Mouse (Mus musculus) forebrain, embryonic 13.5 days (tissue): ENCODE measurements at regions not wholly inside any gene's neighbourhood (a gene's known extent, or its start where the extent isn't known, plus 50 kb on each side); places are given as distances from the start of the nearest gene placed in this dataset.

Experiments
- ATAC-seq: fragments of 200-750 bp; cut with Nextera tagmentation; 2 replicates; pipeline ENCODE4 v1.8.0; 2017
- H3K27ac ChIP-seq: fragments of 300-500 bp; sonication (generic); 2 replicates; pipeline ENCODE4 v1.5.1; 2015; ENCODE audit warnings: inconsistent platforms, mild to moderate bottlenecking, moderate library complexity
- H3K27me3 ChIP-seq: fragments of 300-500 bp; sonication (generic); 2 replicates; pipeline ENCODE4 v1.6.1; 2015; ENCODE audit warnings: mild to moderate bottlenecking, inconsistent platforms
- H3K36me3 ChIP-seq: fragments of 300-500 bp; sonication (generic); 2 replicates; pipeline ENCODE4 v1.6.1; 2015; ENCODE audit warnings: mild to moderate bottlenecking, inconsistent platforms; ENCODE audit not compliant: poor library complexity, severe bottlenecking
- H3K4me1 ChIP-seq: fragments of 300-500 bp; sonication (generic); 2 replicates; pipeline ENCODE4 v1.6.1; 2015; ENCODE audit warnings: inconsistent platforms
- H3K4me2 ChIP-seq: fragments of 300-500 bp; sonication (generic); 2 replicates; pipeline ENCODE4 v1.6.1; 2015; ENCODE audit warnings: inconsistent platforms, mild to moderate bottlenecking, moderate library complexity
- H3K4me3 ChIP-seq: fragments of 300-500 bp; sonication (generic); 2 replicates; pipeline ENCODE4 v1.5.1; 2015; ENCODE audit warnings: mild to moderate bottlenecking, inconsistent platforms
- H3K9ac ChIP-seq: fragments of 300-500 bp; sonication (generic); 2 replicates; pipeline ENCODE4 v1.6.1; 2015; ENCODE audit warnings: mild to moderate bottlenecking, inconsistent platforms
- H3K9me3 ChIP-seq: fragments of 300-500 bp; sonication (generic); replicated peaks from 2 replicates; pipeline ENCODE4 v1.6.1; 2016; ENCODE audit warnings: inconsistent platforms
- WGBS: fragments of 180-500 bp; shearing (Covaris S2); methylation state at CpG from one replicate; pipeline ENCODE4 v1.1.7; 2015; 5-methylcytosine and 5-hydroxymethylcytosine counted together

DNA sequence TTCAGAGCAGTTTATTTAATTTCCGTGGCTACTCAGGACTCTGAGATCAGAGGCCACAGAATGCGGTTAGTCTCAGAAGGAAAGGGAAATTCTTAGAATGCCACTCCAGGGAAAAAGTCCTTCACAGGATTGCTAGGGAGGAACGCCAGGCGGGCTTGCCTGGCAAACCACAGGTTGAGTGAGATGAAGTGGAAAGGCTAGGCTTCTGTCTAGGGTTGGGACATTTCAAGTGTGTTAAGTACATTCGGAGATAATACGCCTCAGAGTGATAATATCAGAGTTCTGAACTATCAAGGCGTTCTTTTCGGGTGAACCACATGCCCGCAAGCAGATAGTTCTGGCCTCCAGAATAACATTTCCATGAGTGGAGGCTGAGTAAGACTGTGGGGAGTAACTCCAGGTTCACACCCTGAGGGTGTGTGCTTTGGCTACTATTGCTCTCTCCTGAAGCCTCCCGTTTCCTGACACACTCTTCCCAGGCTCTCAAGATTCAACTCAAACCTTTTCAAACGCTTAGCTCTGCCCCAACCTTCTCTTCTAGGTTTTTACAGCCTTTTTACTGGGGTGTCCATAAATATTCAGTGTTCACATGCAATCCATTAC, 119.3 kb upstream of the Nr5a2 start:
- Histone ChIP-seq H3K27ac (no peak overlapping the region), H3K4me1 (no peaks in the 10 kb centered on the region), H3K4me3 (no peak overlapping the region), H3K9ac (no peak overlapping the region), H3K4me2 (no peak overlapping the region), H3K27me3 (no peaks in the 10 kb centered on the region), H3K9me3 (no peaks in the 10 kb centered on the region), H3K36me3 (no peaks in the 10 kb centered on the region)
- ATAC-seq: no peak
- 90% methylated on average over 11 of the region's 11 CpGs for WGBS

GRCm38 (mm10) chr1:137074787-137075186, 114.5 kb upstream of the Nr5a2 start:
- 0 out of 2 replicates have a peak overlapping the region, but pooled peaks have one; percentile 4 for H3K4me2 ChIP-seq
- whole genome bisulfite sequencing: 63% methylated on average over 9 of the region's 9 CpGs
- ATAC-seq: peak; percentile 88

GRCm38 (mm10) chr1:137073857-137074572, 113.8 kb upstream of the Nr5a2 start:
- Histone ChIP-seq H3K27ac (no peak overlapping the region), H3K9ac (no peak overlapping the region), H3K4me2 (no peak overlapping the region), H3K4me3 (no peak overlapping the region), H3K9me3 (no peaks in the 10 kb centered on the region), H3K4me1 (no peaks in the 10 kb centered on the region), H3K27me3 (no peaks in the 10 kb centered on the region), H3K36me3 (no peaks in the 10 kb centered on the region)
- 78% methylated on average over 8 of the region's 8 CpGs for WGBS
- ATAC-seq: no peak

More at GRCm38 (mm10) chr1:137074787-137075186, 114.5 kb upstream of the Nr5a2 start:
- Histone ChIP-seq H3K4me3 (no peak overlapping the region), H3K27me3 (no peaks in the 10 kb centered on the region), H3K9me3 (no peaks in the 10 kb centered on the region), H3K36me3 (no peaks in the 10 kb centered on the region), H3K27ac (no peak overlapping the region), H3K4me1 (no peaks in the 10 kb centered on the region), H3K9ac (no peak overlapping the region)

- Histone ChIP-seq H3K4me3 (no peak overlapping the region), H3K4me1 (no peaks in the 10 kb centered on the region), H3K4me2 (no peak overlapping the region), H3K36me3 (no peaks in the 10 kb centered on the region), H3K9ac (no peak overlapping the region), H3K27ac (no peak overlapping the region), H3K27me3 (no peaks in the 10 kb centered on the region), H3K9me3 (no peaks in the 10 kb centered on the region)
- no peak for ATAC-seq
- WGBS: 91% methylated on average over 4 of the region's 4 CpGs
Observed at GRCm38 (mm10) chr1:137060914-137061313, 100.7 kb upstream of the Nr5a2 start.

DNA sequence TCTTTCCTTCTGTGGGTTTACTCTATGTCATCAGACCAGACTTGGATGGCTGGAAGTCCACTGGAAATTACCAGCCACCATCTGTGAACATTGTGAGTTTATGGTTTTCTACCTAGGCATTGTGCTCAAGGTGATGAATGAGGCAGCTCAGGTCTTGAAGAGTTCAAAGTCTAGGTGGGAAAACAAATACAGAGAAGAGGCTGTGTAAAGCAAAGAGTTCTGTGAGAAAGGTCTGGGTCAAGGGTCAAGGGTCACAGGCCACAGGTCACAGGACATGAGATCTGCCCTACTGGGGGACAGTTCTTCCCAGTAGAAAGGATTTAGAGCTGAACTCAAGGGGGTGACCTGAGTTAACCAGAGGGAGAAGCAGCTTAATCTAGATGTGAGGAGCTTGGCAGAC, 92.9 kb upstream of the Nr5a2 start:
- H3K36me3 ChIP-seq: no peaks in the 10 kb centered on the region
- no peak overlapping the region for H3K4me2 ChIP-seq
- no peak for ATAC-seq

DNA sequence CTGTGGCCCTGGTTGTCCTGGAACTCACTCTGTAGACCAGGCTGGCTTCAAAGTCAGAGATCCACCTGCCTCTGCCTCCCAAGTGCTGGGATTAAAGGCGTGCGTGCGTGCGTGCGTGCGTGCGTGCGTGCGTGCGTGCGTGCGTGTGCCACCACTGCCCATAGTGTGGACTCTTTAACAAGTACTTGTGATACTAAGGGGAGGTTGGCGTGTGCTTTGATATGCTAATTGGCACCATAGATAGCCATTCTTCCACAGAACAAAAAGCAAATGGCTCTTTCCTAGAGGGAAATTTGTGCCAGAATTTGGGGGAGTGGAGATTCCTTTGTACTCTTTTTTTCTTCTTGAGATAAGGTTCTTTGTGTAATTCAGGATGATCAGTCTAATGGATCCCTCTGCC, 91.3 kb upstream of the Nr5a2 start:
- Histone ChIP-seq H3K27ac (no peak overlapping the region), H3K4me1 (no peaks in the 10 kb centered on the region), H3K36me3 (no peaks in the 10 kb centered on the region), H3K4me2 (no peak overlapping the region), H3K9ac (no peak overlapping the region), H3K4me3 (no peak overlapping the region), H3K9me3 (no peaks in the 10 kb centered on the region), H3K27me3 (no peaks in the 10 kb centered on the region)
- WGBS: 83% methylated on average over 13 of the region's 13 CpGs
- no peak for ATAC-seq

More for the DNA sequence above, 92.9 kb upstream of the Nr5a2 start:
- no peak overlapping the region for H3K4me3 ChIP-seq
- no peaks in the 10 kb centered on the region for H3K27me3 ChIP-seq
- H3K9me3 ChIP-seq: no peaks in the 10 kb centered on the region
- H3K27ac ChIP-seq: no peak overlapping the region
- H3K4me1 ChIP-seq: no peaks in the 10 kb centered on the region
- no peak overlapping the region for H3K9ac ChIP-seq

GRCm38 (mm10) chr1:137044076-137044475, 83.8 kb upstream of the Nr5a2 start:
- H3K9me3 ChIP-seq: no peaks in the 10 kb centered on the region
- no peak overlapping the region for H3K4me3 ChIP-seq
- no peak for ATAC-seq
- no peak overlapping the region for H3K4me2 ChIP-seq
- no peak overlapping the region for H3K27ac ChIP-seq
- no peaks in the 10 kb centered on the region for H3K4me1 ChIP-seq
- H3K9ac ChIP-seq: no peak overlapping the region
- no peaks in the 10 kb centered on the region for H3K27me3 ChIP-seq
- H3K36me3 ChIP-seq: no peaks in the 10 kb centered on the region
- WGBS: 90% methylated on average over 6 of the region's 6 CpGs

GRCm38 (mm10) chr1:137042414-137043010, 82.3 kb upstream of the Nr5a2 start:
- no peak overlapping the region for H3K4me3 ChIP-seq
- H3K36me3 ChIP-seq: no peaks in the 10 kb centered on the region
- no peaks in the 10 kb centered on the region for H3K9me3 ChIP-seq
- no peak overlapping the region for H3K27ac ChIP-seq
- no peaks in the 10 kb centered on the region for H3K4me1 ChIP-seq
- no peak for ATAC-seq
- no peak overlapping the region for H3K9ac ChIP-seq
- no peaks in the 10 kb centered on the region for H3K27me3 ChIP-seq
- H3K4me2 ChIP-seq: no peak overlapping the region
- WGBS: 71% methylated on average over 17 of the region's 17 CpGs

GRCm38 (mm10) chr1:137040898-137041297, 80.7 kb upstream of the Nr5a2 start:
- no peaks in the 10 kb centered on the region for H3K36me3 ChIP-seq
- no peaks in the 10 kb centered on the region for H3K9me3 ChIP-seq
- no peak overlapping the region for H3K4me2 ChIP-seq
- no peak overlapping the region for H3K9ac ChIP-seq
- H3K4me3 ChIP-seq: no peak overlapping the region
- no peak overlapping the region for H3K27ac ChIP-seq
- 70% methylated on average over 8 of the region's 8 CpGs for WGBS
- no peaks in the 10 kb centered on the region for H3K4me1 ChIP-seq
- ATAC-seq: no peak
- H3K27me3 ChIP-seq: no peaks in the 10 kb centered on the region

GRCm38 (mm10) chr1:137034586-137034985, 74.3 kb upstream of the Nr5a2 start:
- WGBS: 94% methylated on average over 6 of the region's 6 CpGs
- no peaks in the 10 kb centered on the region for H3K36me3 ChIP-seq
- no peaks in the 10 kb centered on the region for H3K9me3 ChIP-seq
- no peak overlapping the region for H3K27ac ChIP-seq
- no peak overlapping the region for H3K9ac ChIP-seq
- no peak overlapping the region for H3K4me2 ChIP-seq
- ATAC-seq: no peak
- no peaks in the 10 kb centered on the region for H3K27me3 ChIP-seq
- no peak overlapping the region for H3K4me3 ChIP-seq
- no peaks in the 10 kb centered on the region for H3K4me1 ChIP-seq

DNA sequence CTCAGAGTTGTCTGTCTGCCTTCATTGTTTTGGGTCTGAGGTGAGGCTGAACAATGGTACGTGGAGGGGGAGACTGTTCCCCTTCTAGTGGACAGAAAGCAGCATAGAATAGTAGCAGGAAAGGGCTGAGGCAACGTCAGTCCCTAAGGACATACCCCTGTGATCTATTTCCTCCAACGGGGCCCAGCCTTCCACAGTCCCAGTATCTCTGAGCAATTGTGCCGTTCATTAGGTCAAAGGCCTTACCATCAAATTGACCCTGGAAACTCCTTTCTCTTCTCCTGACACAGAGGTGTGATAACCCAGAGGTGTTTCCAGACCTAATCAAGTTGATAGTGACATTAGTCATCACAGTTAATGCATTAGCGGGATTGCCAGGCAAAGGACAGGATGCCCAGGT, 73.4 kb upstream of the Nr5a2 start:
- Histone ChIP-seq H3K27ac (no peak overlapping the region), H3K27me3 (no peaks in the 10 kb centered on the region), H3K4me3 (no peak overlapping the region), H3K36me3 (no peaks in the 10 kb centered on the region), H3K4me2 (no peak overlapping the region), H3K4me1 (no peaks in the 10 kb centered on the region), H3K9ac (no peak overlapping the region), H3K9me3 (no peaks in the 10 kb centered on the region)
- 79% methylated on average over 5 of the region's 5 CpGs for WGBS
- no peak for ATAC-seq

GRCm38 (mm10) chr1:137023706-137024105, 63.5 kb upstream of the Nr5a2 start:
- no peak for ATAC-seq
- Histone ChIP-seq H3K4me3 (no peak overlapping the region), H3K9me3 (no peaks in the 10 kb centered on the region), H3K36me3 (no peaks in the 10 kb centered on the region), H3K27ac (no peak overlapping the region), H3K4me2 (no peak overlapping the region), H3K9ac (no peak overlapping the region), H3K4me1 (no peaks in the 10 kb centered on the region), H3K27me3 (no peaks in the 10 kb centered on the region)
- WGBS: 92% methylated on average over 6 of the region's 6 CpGs
